Mouse (Mus musculus) limb, embryonic 14.5 days (tissue): ENCODE results near the gene Ppip5k2. TPM values are rescaled to one million over a fixed set of nuclear protein-coding genes. Genes with fewer than 3 reads are reported as not detected.

Source experiments
- ATAC-seq: fragments of 200-750 bp; cut with Nextera tagmentation; 2 replicates; pipeline ENCODE4 v1.8.0; 2017; ENCODE audit warnings: low read depth, moderate number of reproducible peaks, moderate TSS enrichment; ENCODE audit not compliant: low FRiP score
- DNase-seq: peaks from one replicate; pipeline ENCODE4 v3.0.0-alpha.2; 2015; ENCODE audit warnings: low spot score
- H3K27ac ChIP-seq: fragments of 300-500 bp; sonication (generic); replicated peaks from 2 replicates; pipeline ENCODE4 v1.5.1; 2014; ENCODE audit warnings: low read depth, mild to moderate bottlenecking, low read length, moderate library complexity, mixed read lengths
- H3K27me3 ChIP-seq: fragments of 300-500 bp; sonication (generic); 2 replicates; pipeline ENCODE4 v1.6.1; 2014; ENCODE audit warnings: low read length, mixed read lengths; ENCODE audit not compliant: control insufficient read depth, insufficient read depth
- H3K36me3 ChIP-seq: fragments of 300-500 bp; sonication (generic); 2 replicates; pipeline ENCODE4 v1.6.1; 2014; ENCODE audit warnings: mild to moderate bottlenecking, low read length, moderate library complexity, mixed read lengths; ENCODE audit not compliant: control insufficient read depth, insufficient read depth
- H3K4me1 ChIP-seq: fragments of 300-500 bp; sonication (generic); 2 replicates; pipeline ENCODE4 v1.6.1; 2014; ENCODE audit warnings: antibody characterized with exemption, low read length, mixed read lengths; ENCODE audit not compliant: control insufficient read depth, insufficient read depth
- H3K4me2 ChIP-seq: fragments of 300-500 bp; sonication (generic); replicated peaks from 2 replicates; pipeline ENCODE4 v1.6.1; 2014; ENCODE audit warnings: low read depth, mild to moderate bottlenecking, low read length, moderate library complexity; ENCODE audit not compliant: severe bottlenecking
- H3K4me3 ChIP-seq: fragments of 300-500 bp; sonication (generic); replicated peaks from 2 replicates; pipeline ENCODE4 v1.5.1; 2014; ENCODE audit warnings: low read length
- H3K9ac ChIP-seq: fragments of 300-500 bp; sonication (generic); 2 replicates; pipeline ENCODE4 v1.6.1; 2014; ENCODE audit warnings: mild to moderate bottlenecking, low read depth, low read length, moderate library complexity; ENCODE audit not compliant: severe bottlenecking
- H3K9me3 ChIP-seq: fragments of 300-500 bp; sonication (generic); 2 replicates; pipeline ENCODE4 v1.6.1; 2016; ENCODE audit warnings: low read length; ENCODE audit not compliant: control insufficient read depth
- POLR2A ChIP-seq: fragments of 200-500 bp; IDR thresholded peaks from 2 replicates; pipeline ENCODE4 v1.8.0; 2012; ENCODE audit warnings: inconsistent platforms, mild to moderate bottlenecking, moderate library complexity, borderline replicate concordance; ENCODE audit not compliant: insufficient read depth, insufficient read length; ENCODE audit errors: extremely low read depth
- WGBS: fragments of 180-500 bp; shearing (Covaris S2); extraction: QIAGEN DNeasy Blood & Tissue Kit; methylation state at CpG from one replicate; pipeline ENCODE4 v1.1.7; 2014; 5-methylcytosine and 5-hydroxymethylcytosine counted together
- polyA plus RNA-seq, 2 experiments: library from polyadenylated mRNA; depleted of rRNA in 1 of 2; stranded (reverse) in 1 of 2; unstranded in 1 of 2; fragments of >200 nt; fragmentation: Nextera tagmentation in 1 of 2; extraction: Ambion mirVana in 1 of 2; gene quantifications; 2 replicates each; pipeline versions ENCODE4 v1.2.1 to v1.2.3; 2012 to 2014

Ppip5k2 gene
- polyA plus RNA-seq, 2 experiments = 22.3 to 25.7 TPM

DNA sequence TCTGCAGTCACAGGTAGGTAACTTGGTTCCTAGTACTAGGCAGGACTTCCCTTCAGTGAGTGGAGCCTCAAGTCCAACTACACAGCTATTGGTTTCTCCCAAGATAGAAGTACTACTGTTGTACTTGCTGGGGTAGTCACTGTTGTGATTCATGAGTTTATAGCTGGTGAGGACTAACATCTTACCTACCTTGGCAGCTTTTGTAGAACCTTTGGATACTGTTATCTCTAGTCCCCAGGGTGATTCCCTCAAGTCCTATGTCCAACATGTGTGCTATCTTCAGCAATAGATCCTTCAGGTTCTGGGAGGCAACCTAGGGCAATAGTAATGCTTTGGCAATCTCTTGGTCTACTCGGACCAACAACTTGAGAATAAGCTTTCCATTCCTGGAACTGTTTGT, 65.6 kb downstream of the Ppip5k2 start:
- Histone ChIP-seq H3K9me3 (no peaks in the 10 kb centered on the region), H3K9ac (no peak overlapping the region), H3K4me2 (no peak overlapping the region), H3K4me3 (no peak overlapping the region), H3K27ac (no peak overlapping the region), H3K36me3 (peaks cover 25% of the 10 kb centered on the region), H3K27me3 (no peaks in the 10 kb centered on the region), H3K4me1 (no peaks in the 10 kb centered on the region)
- ATAC-seq = no peak
- DNase-seq = no peak
- no peak for TF ChIP-seq POLR2A
- WGBS = 96% methylated on average over 1 of the region's 1 CpGs

DNA sequence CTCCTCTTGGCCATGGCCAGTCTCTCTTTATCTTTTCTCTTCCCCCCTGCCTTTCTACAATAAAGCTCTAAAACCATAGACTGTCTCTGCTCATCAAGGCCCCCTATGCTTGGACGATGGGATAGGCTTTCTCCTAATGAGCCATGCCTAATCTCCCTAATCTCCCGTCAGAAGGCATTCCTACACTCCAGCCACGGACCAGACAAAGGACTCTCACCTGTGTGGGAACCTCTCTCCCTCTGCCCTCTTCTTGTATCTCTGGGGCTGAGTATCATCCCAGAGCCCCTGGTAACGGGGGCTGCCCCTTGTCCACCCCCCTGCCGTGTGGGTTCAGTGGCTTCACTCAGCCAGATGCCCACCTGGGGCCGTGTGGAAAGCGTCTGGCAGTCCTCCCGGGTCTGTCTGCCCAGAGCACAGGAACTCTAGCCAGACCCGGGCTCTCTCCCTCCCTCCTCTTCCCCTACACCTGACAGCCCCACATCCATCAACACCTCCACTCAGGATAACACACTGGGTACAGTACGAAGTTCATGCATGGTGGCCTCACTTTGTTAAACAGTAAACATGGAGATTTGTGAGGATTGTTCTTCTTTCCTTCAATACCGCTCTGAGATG, 71.1 kb downstream of the Ppip5k2 start:
- no peaks in the 10 kb centered on the region for H3K9me3 ChIP-seq
- ATAC-seq = no peak

DNA sequence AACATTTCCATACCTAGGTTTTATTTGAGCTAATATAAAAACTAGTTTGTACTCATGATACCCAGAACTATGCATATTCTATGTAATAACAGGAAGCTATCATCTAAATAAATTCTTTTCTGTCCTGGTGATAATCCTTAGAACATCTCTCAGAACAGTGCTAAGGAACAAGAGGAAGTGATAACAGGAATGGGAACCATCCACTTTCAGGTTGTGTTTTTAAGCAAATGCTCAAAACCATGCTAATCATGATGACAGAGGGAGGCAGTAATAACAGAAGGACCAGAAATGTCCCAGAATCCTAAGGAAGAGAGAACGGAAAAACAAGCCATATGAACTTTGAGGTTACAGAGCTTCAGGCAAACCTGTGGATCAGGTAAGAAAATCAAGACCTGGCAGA, 72.9 kb downstream of the Ppip5k2 start:
- Histone ChIP-seq H3K9ac (no peak overlapping the region), H3K27ac (no peak overlapping the region), H3K27me3 (no peaks in the 10 kb centered on the region), H3K4me1 (no peaks in the 10 kb centered on the region), H3K9me3 (no peaks in the 10 kb centered on the region), H3K4me2 (no peak overlapping the region), H3K36me3 (no peaks in the 10 kb centered on the region), H3K4me3 (no peak overlapping the region)
- ATAC-seq (no peak), DNase-seq (no peak)
- no peak for TF ChIP-seq POLR2A
- 95% methylated on average over 1 of the region's 1 CpGs for WGBS

More for the DNA sequence above, 71.1 kb downstream of the Ppip5k2 start:
- Histone ChIP-seq H3K36me3 (no peaks in the 10 kb centered on the region), H3K9ac (no peak overlapping the region), H3K4me2 (no peak overlapping the region), H3K4me1 (no peaks in the 10 kb centered on the region), H3K4me3 (no peak overlapping the region), H3K27ac (no peak overlapping the region), H3K27me3 (no peaks in the 10 kb centered on the region)
- TF ChIP-seq POLR2A = no peak
- no peak for DNase-seq
- 14% methylated on average over 11 of the region's 11 CpGs for WGBS

DNA sequence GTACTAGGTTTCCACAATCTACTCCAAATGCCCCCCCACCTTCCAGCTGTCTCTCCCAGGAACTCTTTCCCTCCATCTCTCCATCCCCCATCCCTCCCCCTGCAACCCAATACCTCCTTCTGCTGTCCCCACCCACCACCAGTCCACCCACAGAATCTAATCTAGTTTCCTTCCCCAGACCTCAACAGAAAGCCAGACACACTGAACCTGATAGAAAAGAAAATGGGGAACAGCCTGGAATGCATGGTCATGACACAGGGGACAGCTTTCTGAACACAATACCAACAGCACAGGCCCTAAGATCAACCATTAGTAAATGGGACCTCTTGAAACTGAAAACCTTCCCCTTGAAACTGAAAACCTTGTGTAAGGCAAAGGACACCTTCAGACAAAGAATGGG, 76.4 kb downstream of the Ppip5k2 start:
- Histone ChIP-seq H3K4me2 (no peak overlapping the region), H3K4me3 (no peak overlapping the region), H3K9ac (no peak overlapping the region), H3K27me3 (no peaks in the 10 kb centered on the region), H3K27ac (no peak overlapping the region), H3K4me1 (no peaks in the 10 kb centered on the region), H3K36me3 (no peaks in the 10 kb centered on the region), H3K9me3 (no peaks in the 10 kb centered on the region)
- DNase-seq (no peak), ATAC-seq (no peak)
- TF ChIP-seq POLR2A = no peak

DNA sequence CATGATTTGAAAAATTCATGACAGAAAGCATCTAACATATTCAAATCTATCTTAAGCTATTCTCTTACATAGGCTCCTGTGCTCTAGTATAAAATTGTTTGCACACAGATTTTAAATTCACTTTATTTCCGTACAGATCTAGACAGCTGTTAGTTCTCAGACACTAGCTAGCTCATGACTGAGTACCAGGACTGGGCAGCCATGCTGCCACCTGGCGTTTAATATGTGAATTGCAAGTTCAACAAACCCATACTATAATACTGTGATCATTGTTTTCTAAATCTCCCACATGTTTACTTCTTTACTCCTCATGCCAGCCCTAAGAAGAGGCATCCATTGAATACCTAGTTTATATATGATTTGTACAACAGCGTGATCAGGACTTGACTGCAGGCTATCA, 81.5 kb downstream of the Ppip5k2 start:
- H3K27ac ChIP-seq = no peak overlapping the region
- H3K4me1 ChIP-seq = no peaks in the 10 kb centered on the region
- no peak overlapping the region for H3K9ac ChIP-seq
- TF ChIP-seq POLR2A = no peak
- WGBS = 13% methylated on average over 3 of the region's 3 CpGs
- H3K4me2 ChIP-seq = no peak overlapping the region
- no peaks in the 10 kb centered on the region for H3K9me3 ChIP-seq
- DNase-seq = peak; percentile 69
- H3K36me3 ChIP-seq = no peaks in the 10 kb centered on the region
- H3K4me3 ChIP-seq = no peak overlapping the region
- H3K27me3 ChIP-seq = no peaks in the 10 kb centered on the region
- no peak for ATAC-seq
